Mouse (Mus musculus) lung, postnatal 0 days (tissue): ENCODE results near the gene Rbm44.

Source experiments
- CTCF ChIP-seq: IDR thresholded peaks from 2 replicates; pipeline ENCODE4 v1.5.1; 2016; ENCODE audit warnings: antibody characterized with exemption, mild to moderate bottlenecking
- EP300 ChIP-seq: IDR thresholded peaks from 2 replicates; pipeline ENCODE4 v1.6.1; 2016; ENCODE audit warnings: antibody characterized with exemption, mild to moderate bottlenecking, control low read depth

GRCm38 (mm10) chr1:91095258-91095657 is 49.6 kb upstream of the Rbm44 start:
- TF ChIP-seq CTCF = no peak
- TF ChIP-seq EP300 = peak; percentile 60; the same call in 1 of the 2 replicates
